Mouse (Mus musculus) cerebellum, adult 18-20 months (tissue): ENCODE data around the gene Uox.
A peak's percentile ranks its signal among the peaks of the same experiment; 100 is the strongest.

Experiments used
- DNase-seq, 2 experiments: peaks; one replicate each; pipeline ENCODE4 v3.0.0; 2021

The Uox gene

DNA sequence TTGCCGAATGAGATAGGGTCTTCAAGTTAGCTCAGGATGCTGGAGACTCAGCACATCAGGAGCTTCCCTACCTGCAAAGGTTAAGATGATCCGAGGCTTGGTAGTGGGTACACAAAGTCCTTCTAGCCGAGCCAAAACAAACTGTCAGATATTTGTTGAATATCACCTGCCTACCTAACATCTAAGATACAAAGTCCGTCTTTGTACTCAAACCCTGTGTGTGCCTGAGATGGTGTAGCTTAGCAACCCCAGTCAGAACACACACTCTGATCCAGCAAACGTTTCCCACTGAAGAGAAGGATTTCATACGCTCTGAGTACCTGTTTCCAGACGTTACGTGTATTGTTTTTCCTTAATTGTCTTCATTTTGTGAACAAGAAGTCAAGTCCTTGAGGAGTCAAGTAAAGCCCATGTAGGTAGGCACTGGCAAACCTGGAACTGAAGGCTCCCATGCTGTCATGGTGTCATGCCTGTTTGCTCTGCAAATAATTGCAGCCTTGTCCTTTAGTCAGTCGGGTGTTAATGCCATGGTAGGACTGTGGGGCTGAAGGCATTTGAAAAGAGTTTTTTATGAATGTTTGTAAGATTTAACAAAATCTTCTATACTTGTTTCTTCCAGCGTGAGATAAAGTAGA lies at the start of gene Uox:
Uox (plus strand) TSS at position 279 of the 635 bp plus-strand sequence.
- DNase-seq, result no peak

DNA sequence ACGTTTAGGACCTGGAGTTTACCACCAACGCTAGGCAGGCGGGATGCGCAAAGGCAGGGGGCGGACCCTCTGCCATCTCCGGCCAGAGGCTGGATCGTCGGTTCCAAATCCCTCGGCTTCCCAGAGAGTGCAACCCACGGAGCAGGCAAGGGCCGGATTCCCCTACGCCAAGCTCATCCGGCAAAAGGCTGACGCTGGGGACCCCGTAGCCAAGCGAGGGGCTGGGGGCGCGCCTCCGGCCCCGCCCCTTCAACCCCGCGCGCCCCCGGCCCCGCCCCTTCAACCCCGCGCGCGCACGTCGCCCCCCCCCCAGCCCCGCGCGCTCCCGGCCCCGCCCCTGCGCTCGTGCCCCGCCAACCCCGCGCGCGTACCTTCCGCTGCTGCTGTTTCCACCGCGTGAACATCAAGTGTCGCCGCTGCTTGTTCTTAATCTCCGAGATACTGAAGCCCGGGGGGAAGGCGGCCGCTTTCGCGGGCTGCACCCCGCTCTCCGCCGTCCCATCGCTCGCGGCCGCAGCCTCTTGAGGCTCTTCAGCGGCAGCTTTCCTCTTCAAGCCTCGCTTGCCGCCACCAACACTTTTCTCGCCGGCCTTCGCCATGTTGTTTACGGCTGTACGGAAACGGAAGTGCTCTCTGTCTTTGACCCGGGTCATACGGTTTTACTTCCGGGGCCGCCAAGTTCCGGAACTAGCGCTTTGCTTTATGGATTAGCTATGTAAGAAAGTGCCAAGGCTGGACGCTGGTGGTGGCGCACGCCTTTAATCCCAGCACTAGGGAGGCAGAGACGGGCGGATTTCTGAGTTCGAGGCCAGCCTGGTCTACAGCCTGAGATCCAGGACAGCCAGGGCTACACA lies 49.2 kb upstream of the Uox start, which contains the start of gene Rpf1:
Rpf1 (minus strand) TSS at position 632 of the 854 bp plus-strand sequence.
- peak; percentile 89 to 93 for DNase-seq

DNA sequence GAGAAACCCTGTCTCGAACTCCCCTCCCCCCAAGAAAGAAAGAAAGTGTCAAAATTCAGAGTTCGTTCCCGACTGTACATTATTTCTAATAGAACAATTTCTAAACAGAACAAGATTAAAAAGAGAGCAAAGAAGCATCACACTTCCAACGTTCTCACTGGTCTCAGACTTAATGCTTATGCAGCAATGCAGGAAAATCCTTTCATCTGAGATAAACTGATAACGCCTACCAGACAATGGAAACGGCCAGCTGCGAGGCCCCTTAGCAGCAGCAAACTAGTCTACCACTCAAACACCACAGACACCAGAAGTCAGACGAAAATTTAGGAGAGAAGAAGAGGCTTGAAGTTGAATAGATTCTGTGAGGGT lies 48.6 kb upstream of the Uox start:
- no peak for DNase-seq

DNA sequence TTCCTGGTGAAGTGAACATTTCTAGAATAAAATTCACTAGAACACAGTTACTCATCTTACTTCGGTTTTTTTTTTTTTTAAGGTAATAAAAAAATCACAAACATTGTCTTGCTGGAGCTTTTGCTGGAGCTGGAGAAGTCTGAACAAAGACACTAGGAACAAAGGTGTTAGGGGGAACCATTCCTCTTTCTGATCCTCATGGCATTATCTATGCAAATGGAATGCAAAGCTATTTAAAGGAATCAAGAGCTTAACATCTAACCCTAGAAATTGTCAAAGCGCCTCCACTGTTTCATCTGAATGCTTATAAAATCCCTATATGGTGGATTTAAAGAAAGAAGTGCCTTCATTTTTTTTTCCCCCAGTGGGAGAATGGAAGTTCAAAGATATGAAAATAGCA lies 41.9 kb upstream of the Uox start:
- no peak for DNase-seq

DNA sequence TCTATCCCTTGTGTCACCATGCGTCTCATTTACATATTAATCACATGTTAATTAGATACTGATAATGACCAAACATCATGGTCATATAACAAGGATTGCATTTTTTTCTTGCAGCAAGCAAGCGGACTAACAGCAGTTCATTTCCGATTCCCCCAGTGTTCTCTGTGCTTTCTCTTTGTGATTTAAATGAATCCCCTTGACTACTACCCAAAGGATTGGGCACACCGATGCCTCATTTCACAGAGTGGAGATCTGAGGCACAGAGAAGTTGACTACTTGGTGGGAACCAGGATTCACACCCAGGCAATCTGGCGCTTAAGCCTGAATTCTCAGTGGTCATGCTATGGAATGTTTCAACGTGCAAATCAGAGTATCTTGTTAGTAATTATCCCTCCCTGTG lies 35.2 kb upstream of the Uox start:
- DNase-seq, result no peak

DNA sequence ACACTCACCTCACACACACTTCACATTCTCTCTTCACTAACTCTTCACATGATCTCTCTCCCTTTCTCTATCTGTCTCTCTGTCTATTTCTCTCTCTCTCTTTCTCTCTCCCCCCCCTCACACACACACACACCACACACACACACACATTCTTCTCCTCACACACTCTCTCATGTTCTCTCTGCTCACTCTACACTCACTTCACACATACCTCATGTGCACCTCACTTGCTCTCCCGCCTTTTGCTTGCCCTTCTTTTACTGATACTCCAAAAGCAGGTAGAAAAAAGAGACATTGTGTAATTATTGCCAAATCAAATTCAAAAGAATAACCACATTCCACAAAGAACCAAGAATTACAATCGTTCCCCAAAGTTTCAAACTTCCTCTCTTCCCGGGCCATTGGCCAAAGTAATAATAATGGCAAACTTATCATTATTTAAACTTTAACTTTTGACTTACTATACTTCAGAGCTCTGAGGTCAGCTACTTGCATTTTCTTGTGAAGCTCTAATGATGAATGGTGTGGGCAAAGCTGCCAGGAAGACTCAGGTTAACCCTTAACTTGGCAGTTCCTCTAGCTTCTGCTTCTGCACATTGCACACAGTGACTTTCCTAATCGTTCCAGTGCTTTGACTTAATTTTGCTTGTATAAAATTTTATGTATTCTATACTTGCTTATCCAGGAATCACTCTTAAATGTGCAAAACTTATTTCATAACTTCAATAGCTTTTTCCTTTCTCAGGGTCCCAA lies 29.5 kb upstream of the Uox start:
- no peak for DNase-seq

DNA sequence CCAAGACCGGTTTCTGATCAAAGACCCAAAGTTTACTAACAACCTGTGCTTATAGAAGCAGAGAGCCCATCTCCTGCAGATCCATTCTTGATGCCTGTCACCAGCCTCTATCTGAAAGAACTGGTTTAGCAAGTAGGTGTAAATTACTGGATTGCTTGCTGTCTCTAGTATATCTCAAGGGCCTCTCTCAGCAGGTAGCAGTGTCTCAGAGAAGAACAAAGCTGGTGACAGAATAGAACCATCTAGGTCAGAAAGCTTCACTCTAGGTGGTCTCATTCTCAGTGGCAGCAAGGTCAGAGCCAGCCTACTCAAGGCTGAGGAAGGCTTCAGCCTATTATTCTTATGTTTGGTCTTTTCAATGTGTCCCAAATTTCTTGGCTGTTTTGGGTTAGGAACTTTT lies 26.6 kb upstream of the Uox start:
- no peak for DNase-seq

DNA sequence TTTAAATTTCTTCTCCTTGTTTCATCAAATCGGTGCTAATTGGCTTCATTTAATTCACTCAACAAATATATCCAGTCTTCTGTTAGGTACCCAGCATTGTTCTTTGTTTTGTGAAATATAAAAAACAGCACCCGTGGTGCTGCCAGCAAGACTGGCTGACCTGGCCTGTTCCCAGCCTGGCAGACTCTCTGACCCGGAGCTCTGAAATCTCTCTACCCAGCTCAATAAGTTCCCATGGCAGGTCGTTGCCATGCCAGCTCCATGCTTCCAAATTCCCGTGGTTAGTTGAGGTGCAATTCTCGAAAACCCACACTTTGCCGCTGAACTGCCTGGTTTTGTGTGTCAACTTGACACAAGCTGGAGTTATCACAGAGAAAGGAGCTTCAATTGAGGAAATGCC lies 15.4 kb upstream of the Uox start:
- DNase-seq, result no peak

DNA sequence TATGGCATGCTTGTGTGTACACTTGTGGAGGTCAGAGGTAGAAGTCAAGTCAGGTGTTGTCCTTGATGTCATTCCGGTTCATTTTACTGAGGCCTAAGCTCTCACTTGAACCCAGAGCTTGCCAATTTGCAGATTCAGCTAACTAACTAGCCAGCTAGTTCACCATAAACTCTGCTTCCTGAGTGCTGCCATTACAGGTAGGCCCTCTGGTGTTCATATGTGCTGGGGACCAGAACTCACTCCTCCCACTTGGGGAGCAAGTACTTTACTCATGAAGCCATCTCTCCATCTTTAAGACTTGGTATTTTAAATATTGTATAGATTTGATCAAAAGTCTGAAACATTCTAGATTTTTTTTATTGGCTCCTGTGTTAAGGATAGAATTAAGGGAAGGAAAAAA lies 13.7 kb upstream of the Uox start:
- DNase-seq, result no peak

DNA sequence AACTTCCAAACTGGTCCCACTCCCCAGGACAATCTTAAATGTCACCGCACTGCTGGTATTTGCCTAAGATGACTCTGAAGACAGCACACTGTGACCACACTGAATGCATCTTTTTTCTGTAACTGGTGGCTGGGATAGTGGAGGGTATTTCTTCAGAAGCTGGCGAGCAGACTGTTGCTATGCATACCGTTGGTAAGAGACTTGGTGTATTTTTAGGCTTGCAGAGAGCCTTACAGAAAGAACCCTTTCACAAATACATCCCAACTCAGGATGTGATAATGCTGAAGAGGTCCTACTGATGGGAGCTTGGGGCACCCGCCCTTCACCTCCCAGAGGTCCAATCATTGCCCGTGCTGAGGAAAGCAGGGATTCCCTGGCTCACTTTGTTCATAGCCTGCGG lies 12.7 kb upstream of the Uox start:
- no peak for DNase-seq

DNA sequence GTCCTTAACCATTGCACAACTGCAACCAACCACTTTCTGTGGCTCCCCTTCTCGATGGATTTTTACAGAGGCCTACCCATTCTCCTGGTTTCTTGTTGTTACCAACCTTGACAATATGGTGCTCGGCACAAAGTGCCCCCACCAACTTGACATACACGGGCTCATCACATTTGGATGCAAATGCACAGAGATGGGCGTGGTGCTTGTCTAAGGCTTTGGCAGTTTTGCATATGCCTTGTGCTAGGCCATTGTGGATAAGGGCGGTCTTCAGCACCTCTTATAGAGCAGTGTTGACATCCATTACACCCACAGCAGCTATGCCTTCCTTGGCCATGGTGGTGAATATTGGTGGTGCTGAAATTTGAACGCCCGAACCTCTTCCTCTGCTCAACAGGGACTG lies 7.3 kb upstream of the Uox start:
- DNase-seq, result no peak

DNA sequence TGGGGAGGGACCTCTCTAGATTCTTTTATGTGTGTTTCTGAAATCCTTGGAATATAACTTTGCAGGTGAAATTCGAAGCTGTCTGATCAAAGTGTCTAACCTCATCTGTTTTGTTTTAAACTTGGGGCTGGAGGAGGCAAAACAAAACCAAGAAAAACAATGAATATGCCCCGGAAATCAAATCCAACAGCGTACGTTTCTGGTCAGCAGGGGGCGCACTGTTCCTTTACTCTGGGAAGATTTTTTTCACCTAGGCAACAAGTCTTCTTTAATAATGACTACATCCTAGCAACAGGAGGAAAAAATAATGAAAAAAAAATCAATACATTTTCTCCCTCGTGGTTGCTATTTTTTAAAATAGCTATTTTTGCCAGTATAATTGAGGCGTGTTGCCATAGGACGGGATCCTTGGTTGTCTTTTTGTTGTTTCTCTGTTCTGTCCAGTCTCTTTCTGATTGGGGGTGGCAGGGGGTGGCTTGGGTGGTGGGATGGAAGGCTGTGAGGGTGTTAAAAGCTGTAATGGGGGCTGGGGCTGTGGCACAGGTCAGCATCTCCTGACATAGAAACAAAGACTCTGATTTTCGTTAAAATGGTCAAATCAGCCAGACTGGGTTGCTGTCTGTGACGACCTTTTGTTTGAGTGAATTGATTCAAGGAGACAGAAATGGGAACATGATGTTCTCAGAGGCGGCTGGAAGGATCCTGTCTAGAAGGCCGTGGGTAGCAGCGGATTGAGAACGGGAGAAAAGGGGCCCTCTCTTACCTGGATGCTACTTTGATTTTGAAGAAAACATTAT lies 5.8 kb upstream of the Uox start:
- peak; percentile 57 to 83 for DNase-seq

DNA sequence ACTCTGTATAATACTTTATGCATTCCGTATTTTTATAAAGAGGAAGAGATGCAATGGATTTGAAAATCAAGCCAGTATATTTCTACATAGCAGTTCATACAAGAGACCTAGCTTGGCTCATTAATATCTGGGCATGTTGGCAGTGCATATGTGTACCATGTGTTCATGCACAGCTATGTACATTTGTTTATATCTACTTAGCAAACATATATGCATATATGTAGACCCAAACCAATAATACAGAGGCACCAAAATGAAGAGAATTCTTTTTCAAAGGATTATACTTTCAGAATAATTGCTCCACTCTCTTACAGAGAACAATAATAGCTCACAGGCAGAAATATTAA lies 5.2 kb upstream of the Uox start:
- no peak for DNase-seq

DNA sequence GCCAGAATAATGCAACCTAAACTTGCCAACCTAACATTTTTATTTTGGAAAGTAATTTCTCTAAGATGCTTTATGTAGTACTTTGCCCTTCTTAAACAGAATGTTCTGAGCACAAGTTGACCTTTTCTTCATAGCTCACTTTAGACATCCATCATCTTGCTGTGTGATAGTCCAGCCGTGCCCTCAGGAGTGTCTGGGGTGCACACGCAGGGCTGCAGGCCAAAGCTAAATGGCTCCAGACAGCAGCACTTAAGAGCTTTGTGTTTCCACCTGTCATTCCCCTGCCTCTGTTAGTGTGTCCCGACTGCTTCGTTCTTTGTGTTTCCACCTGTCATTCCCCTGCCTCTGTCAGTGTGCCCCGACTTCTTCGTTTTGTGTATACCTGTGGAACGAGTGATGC lies 2.9 kb upstream of the Uox start:
- DNase-seq, result no peak

DNA sequence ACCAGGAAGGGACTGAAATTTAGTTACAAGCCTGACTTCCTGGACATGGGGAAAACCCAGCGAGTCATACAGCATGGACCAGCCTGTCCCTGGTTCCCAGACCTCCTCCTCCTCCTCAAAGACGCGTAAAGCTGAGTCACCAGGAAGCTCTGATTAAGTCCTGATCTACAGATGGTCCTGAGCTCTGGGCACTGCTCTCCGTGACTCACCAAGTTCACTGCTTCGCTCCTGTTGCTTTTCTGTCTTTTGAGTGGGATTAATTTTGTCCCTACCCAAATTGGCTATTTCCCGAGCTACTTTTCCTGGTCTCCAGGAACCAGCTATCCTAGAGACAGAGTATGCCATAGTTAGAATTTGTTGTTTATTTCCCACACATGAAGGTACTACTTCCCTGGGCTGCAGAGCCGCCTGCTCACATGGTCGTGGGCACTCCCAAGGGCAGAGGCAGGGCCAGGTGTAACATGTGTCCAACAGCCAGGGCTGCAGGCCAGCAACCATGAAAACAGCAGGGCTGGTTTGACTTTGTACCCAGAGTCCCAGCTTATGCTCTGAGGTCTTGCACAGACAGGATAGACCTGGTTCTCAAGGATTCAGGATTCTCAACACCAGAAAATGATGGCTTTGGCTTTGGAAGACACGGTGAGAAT lies 2.2 kb upstream of the Uox start:
- DNase-seq, result no peak

DNA sequence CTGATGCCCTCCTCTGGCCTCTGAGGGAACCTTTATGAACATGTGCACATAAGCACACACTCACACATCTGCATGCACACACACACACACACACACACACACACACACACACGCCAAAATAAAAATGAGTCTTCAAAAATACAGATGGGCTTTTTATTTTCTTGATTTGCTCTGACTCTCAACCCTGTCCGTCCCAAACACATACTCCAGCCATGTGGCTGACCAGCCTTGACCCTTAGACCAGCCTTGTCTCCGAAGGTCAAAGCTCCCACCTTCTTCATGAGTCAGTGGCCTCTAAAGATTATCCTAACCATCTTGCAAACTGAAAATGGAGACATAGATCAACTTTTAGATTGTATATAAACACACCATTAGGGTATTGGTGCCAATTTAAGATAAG lies 632 bp upstream of the Uox start:
- no peak for DNase-seq

DNA sequence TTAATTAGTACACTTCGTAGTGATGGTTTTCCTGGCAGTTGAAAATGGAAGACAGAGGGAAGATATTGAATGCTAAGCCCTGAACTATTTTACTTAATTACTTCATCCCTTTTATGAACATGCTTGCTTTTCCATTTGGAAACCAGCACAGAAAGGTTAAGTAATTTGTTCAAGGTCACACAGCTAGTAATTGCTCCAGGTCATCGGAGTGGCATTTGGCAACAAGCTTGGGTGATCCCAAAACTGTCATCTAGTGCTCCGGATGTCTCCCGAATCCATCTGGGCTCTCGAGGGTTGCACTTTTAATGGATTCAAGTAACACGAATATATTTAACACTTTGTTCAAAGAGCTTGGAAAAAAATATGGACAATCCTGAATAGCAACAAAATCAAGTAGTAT lies 713 bp downstream of the Uox start:
- no peak for DNase-seq

DNA sequence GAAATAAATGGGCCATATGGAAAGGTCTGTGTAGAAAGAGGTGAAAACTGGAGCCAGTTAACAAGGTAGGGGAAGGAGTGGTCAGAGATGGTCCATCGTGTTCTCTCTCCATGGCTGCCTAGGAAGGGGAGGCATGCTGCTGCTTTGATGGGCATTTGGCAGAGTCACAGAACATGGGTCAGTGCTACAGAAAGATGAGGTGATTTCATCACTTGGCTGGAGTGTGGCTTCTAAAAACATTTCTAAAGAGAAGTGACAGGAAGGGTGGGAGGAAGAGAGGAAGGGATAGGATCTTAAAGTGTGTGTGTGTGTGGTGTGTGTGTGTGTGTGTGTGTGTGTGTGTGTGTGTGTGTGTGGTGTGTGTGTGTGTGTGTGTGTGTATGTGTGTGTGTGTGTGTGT lies 1.1 kb downstream of the Uox start:
- DNase-seq, result no peak

DNA sequence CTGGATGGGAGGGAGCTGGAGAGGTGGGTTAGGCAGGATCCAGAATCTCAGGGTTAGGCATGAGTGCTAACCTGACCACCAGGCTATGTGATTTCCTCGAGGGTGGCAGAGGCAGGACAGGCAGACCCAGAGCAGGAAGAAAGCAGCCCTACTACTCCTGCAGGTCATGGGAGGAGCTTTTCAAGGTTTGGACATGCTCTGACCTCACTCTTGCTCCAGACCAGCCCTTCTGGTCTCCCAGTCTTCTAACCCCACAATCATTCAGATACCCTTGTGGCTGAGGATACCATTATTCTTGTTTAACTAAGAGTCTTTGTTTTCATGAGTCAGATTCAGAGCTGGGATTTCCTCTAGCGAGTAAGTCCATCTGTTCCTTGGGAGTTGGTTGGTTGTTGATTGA lies 7.4 kb downstream of the Uox start:
- DNase-seq, result no peak

DNA sequence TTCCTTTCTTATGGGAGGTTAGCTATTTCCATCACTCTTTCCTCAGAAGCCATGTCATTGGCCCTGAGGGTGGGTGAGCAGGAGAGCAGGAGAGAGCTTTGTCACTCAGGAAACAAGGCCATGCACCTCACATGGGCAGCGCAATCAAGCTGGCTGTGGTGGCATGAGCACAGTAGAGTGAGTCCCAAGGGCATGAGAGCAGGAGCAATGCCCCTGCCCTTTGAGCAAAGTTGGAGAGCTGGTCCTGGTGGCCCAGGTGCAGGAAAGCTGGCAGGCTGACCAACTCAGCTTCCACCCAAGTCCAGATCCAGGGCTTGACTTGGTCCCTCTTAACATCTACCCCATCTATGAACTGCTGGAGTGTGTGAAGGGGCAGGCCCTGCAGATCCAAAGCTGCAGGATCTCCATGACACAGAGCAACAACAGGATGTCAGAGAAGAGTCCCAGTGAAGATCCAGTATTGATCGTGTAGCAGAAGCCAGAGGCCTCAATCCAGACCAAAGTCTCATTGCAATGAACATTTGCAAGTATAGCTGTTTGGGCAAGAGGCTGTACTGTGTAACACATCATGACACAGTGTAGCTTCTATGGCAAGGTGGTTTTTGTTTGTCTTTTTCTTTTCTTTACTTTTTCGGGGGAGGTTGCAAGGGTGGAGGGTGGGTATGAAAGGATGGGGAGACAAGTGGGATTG lies 10.0 kb downstream of the Uox start:
- no peak for DNase-seq

DNA sequence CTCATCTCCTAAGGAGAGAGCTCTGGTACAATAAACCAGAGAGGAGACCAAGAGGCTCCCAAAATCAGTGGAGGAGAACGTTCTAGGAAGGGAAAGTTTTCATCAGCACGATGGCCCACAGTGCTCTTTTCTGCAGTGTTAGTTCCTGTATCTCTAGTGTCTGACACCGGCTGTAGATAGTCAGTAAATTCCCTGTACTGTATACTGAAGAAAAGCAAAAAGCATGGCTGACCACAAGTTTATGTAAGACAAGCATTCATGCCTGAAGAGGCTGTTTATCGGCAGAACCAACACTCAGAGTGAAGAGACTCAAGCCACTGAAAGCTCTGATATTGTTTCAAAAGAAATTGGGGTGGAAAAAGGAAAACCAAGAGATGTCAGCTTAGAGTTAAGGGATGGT lies 13.3 kb downstream of the Uox start:
- DNase-seq, result no peak

DNA sequence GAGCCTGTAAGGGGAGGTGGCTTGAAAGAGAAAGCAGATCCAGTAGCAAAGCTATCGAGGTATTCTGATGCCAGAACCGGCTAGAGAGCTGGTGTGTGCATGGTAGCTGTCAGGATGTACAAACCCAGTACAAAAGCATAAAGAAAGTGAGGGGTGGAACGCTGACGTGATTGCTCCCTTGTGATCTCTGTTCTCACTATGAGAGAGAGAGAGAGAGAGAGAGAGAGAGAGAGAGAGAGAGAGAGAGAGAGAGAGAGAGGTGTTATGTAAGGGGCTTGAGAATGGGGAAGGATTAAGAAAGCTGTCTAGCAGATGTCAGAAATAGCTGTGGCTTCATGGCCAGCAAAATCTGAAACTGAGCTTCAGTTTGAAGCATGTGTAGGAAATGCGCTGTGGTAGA lies 13.7 kb downstream of the Uox start:
- DNase-seq, result no peak
